Mouse (Mus musculus) MEL (cell line): ENCODE data around the gene Mfsd4a. TPM values are rescaled to one million over a fixed set of nuclear protein-coding genes. Genes with fewer than 3 reads are reported as not detected.

Experiments
- DNase-seq: peaks from one replicate; pipeline ENCODE4 v3.0.0; 2011; ENCODE audit warnings: low read depth, low spot score
- H3K27ac ChIP-seq: 2 replicates; pipeline ENCODE4 v1.5.1; 2012; ENCODE audit warnings: low read depth, mild to moderate bottlenecking, control low read depth, low read length, moderate library complexity; ENCODE audit not compliant: control insufficient read depth
- H3K27me3 ChIP-seq, 2 experiments: fragments of 150-350 bp in 1 of 2; sonication (generic) in 1 of 2; 2 replicates each; pipeline ENCODE4 v1.6.1; 2012; ENCODE audit warnings: low read length in 2 of 2, mild to moderate bottlenecking in 2 of 2, improper control_type of control experiment in 1 of 2, moderate library complexity in 1 of 2; ENCODE audit not compliant: insufficient read depth in 2 of 2, control insufficient read depth in 1 of 2
- H3K36me3 ChIP-seq, 2 experiments: 2 replicates each; pipeline ENCODE4 v1.6.1; 2012 to 2014; ENCODE audit warnings: low read length in 2 of 2, improper control_type of control experiment in 1 of 2, inconsistent platforms in 1 of 2, mild to moderate bottlenecking in 1 of 2; ENCODE audit not compliant: insufficient read depth in 2 of 2, control insufficient read depth in 1 of 2
- H3K4me1 ChIP-seq, 2 experiments: fragments of 150-350 bp in 1 of 2; sonication (generic) in 1 of 2; 2 replicates each; pipeline ENCODE4 v1.6.1; 2012; ENCODE audit warnings: low read length in 2 of 2, improper control_type of control experiment in 1 of 2, mild to moderate bottlenecking in 1 of 2; ENCODE audit not compliant: insufficient read depth in 2 of 2, control insufficient read depth in 1 of 2
- H3K4me3 ChIP-seq, 2 experiments: fragments of 150-350 bp in 1 of 2; sonication (generic) in 1 of 2; 2 replicates each; pipeline ENCODE4 v1.5.1; 2012; ENCODE audit warnings: low read depth in 2 of 2, low read length in 2 of 2, mild to moderate bottlenecking in 2 of 2, moderate library complexity in 2 of 2, control low read depth in 1 of 2, improper control_type of control experiment in 1 of 2; ENCODE audit not compliant: control insufficient read depth in 1 of 2, insufficient read depth in 1 of 2
- H3K79me2 ChIP-seq: 2 replicates; pipeline ENCODE4 v1.6.1; 2012; ENCODE audit warnings: mild to moderate bottlenecking, low read length, moderate library complexity; ENCODE audit not compliant: control insufficient read depth, poor library complexity, insufficient read depth
- H3K9ac ChIP-seq: 2 replicates; pipeline ENCODE4 v1.6.1; 2012; ENCODE audit warnings: low read depth, mild to moderate bottlenecking, control low read depth, low read length, moderate library complexity; ENCODE audit not compliant: control insufficient read depth, poor library complexity, severe bottlenecking
- H3K9me3 ChIP-seq: fragments of 150-350 bp; sonication (generic); replicated peaks from 2 replicates; pipeline ENCODE4 v1.6.1; 2012; ENCODE audit warnings: mild to moderate bottlenecking, low read length, improper control_type of control experiment, moderate library complexity; ENCODE audit not compliant: insufficient read depth
- E2F4 ChIP-seq: IDR thresholded peaks from 2 replicates; pipeline ENCODE4 v1.6.1; 2011; ENCODE audit warnings: low read depth, low read length, improper control_type of control experiment, borderline replicate concordance
- ELF1 ChIP-seq: IDR thresholded peaks from 2 replicates; pipeline ENCODE4 v1.6.1; 2014; ENCODE audit warnings: low read depth, mild to moderate bottlenecking, inconsistent platforms, low read length, improper control_type of control experiment, moderate library complexity
- HCFC1 ChIP-seq: IDR thresholded peaks from 2 replicates; pipeline ENCODE4 v1.6.1; 2012; ENCODE audit warnings: low read depth, mild to moderate bottlenecking, inconsistent platforms, low read length, improper control_type of control experiment, moderate library complexity
- MAFK ChIP-seq: IDR thresholded peaks from 2 replicates; pipeline ENCODE4 v1.6.1; 2011; ENCODE audit warnings: low read depth, mild to moderate bottlenecking, low read length, improper control_type of control experiment, borderline replicate concordance
- MEF2A ChIP-seq: IDR thresholded peaks from 2 replicates; pipeline ENCODE4 v1.6.1; 2014; ENCODE audit warnings: low read depth, mild to moderate bottlenecking, inconsistent platforms, low read length, improper control_type of control experiment; ENCODE audit not compliant: poor library complexity, insufficient replicate concordance, severe bottlenecking; ENCODE audit errors: extremely low read depth
- NRF1 ChIP-seq: IDR thresholded peaks from 2 replicates; pipeline ENCODE4 v1.6.1; 2014; ENCODE audit warnings: low read depth, mild to moderate bottlenecking, inconsistent platforms, low read length, improper control_type of control experiment, moderate library complexity; ENCODE audit not compliant: poor library complexity, insufficient read depth, severe bottlenecking
- RAD21 ChIP-seq: IDR thresholded peaks from 2 replicates; pipeline ENCODE4 v1.6.1; 2011; ENCODE audit warnings: mild to moderate bottlenecking, low read depth, low read length, improper control_type of control experiment
- SMC3 ChIP-seq: IDR thresholded peaks from 2 replicates; pipeline ENCODE4 v1.6.1; 2011; ENCODE audit warnings: low read depth, low read length, improper control_type of control experiment
- TBP ChIP-seq: IDR thresholded peaks from 2 replicates; pipeline ENCODE4 v1.8.0; 2011; ENCODE audit warnings: low read depth, low read length, improper control_type of control experiment
- TCF12 ChIP-seq: IDR thresholded peaks from 2 replicates; pipeline ENCODE4 v1.6.1; 2014; ENCODE audit warnings: low read depth, mild to moderate bottlenecking, inconsistent platforms, low read length, improper control_type of control experiment, moderate library complexity
- USF2 ChIP-seq, 2 experiments: IDR thresholded peaks; 2 replicates each; pipeline ENCODE4 v1.6.1; 2011 to 2012; ENCODE audit warnings: improper control_type of control experiment in 2 of 2, low read length in 2 of 2, borderline replicate concordance in 1 of 2, inconsistent platforms in 1 of 2, low read depth in 1 of 2, mild to moderate bottlenecking in 1 of 2; ENCODE audit not compliant: insufficient read depth in 1 of 2
- ZC3H11A ChIP-seq: IDR thresholded peaks from 2 replicates; pipeline ENCODE4 v1.6.1; 2012; ENCODE audit warnings: low read depth, mild to moderate bottlenecking, inconsistent platforms, low read length, improper control_type of control experiment
- polyA plus RNA-seq, 2 experiments: library from polyadenylated mRNA; stranded (reverse) in 1 of 2; unstranded in 1 of 2; fragments of >175 nt in 1 of 2; fragments of >200 nt in 1 of 2; gene quantifications; 2 replicates each; pipeline versions ENCODE4 v1.2.1 to v1.2.4; 2012; ENCODE audit warnings: low replicate concordance in 2 of 2, low read depth in 1 of 2; ENCODE audit not compliant: insufficient read length in 2 of 2, insufficient read depth in 1 of 2, missing spikeins in 1 of 2
- total RNA-seq: library from RNA; depleted of rRNA; stranded (reverse); fragments of 300-350 nt; gene quantifications from 2 replicates; pipeline ENCODE4 v1.2.3, GENCODE M21; 2012

The Mfsd4a gene
- total and polyA plus RNA-seq, 3 experiments, result 3.6 to 15.5 TPM; not detected in 1

GRCm38 (mm10) chr1:132075576-132075975, 7.7 kb upstream of the Mfsd4a start:
- Histone ChIP-seq H3K27me3 (no peaks in the 10 kb centered on the region), H3K9ac (no peak overlapping the region), H3K4me1 (peaks cover 3 to 7% of the 10 kb centered on the region in 2 experiments), H3K4me3 (no peak overlapping the region), H3K79me2 (no peaks in the 10 kb centered on the region), H3K27ac (no peak overlapping the region), H3K9me3 (no peaks in the 10 kb centered on the region), H3K36me3 (peaks cover 0 to 9% of the 10 kb centered on the region in 2 experiments; a peak in 2 of 4 replicates)
- no peak for DNase-seq
- TF ChIP-seq SMC3 (no peak), ZC3H11A (no peak), ELF1 (no peak), NRF1 (no peak), USF2 (IDR thresholded peaks at IDR 0.05; ENCODE audit: borderline replicate concordance in 1 of 2, insufficient read depth in 1 of 2, low read depth in 1 of 2, low read length in 2 of 2) (no peak), MEF2A (no peak), HCFC1 (no peak), RAD21 (no peak), TBP (no peak)

DNA sequence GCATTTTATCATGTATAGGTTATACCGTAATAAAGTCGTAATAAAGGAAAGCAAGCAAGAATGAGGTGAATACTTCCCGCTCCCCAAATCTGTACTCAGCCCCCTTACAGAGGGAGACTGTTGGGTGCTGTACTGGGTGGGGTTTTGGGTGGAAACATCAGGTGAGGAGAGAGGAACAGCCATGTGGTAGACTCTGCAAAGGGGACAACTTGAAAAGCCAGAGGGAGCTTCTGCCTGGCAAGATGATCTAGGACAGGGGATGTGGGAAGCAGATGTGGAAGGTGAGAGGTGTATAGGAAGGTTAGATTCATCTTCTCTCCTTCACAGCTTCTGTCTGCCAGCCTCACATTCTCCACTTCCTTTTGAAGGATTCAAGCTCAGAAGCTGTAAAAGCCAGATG, 2.8 kb upstream of the Mfsd4a start:
- Histone ChIP-seq H3K9ac (no peak overlapping the region), H3K4me1 (peaks cover 2 to 12% of the 10 kb centered on the region in 2 experiments; a peak in 3 of 4 replicates), H3K9me3 (no peaks in the 10 kb centered on the region), H3K27me3 (peaks cover 9 to 11% of the 10 kb centered on the region in 2 experiments), H3K27ac (no peak overlapping the region), H3K79me2 (no peaks in the 10 kb centered on the region)
- DNase-seq, result no peak
- TF ChIP-seq NRF1 (no peak), HCFC1 (no peak), E2F4 (no peak)
- TF ChIP-seq, all 39 proteins: peak for 0
- peaks cover 0 to 4% of the 10 kb centered on the region in 2 experiments; a peak in 2 of 4 replicates for H3K36me3 ChIP-seq
- H3K4me3 ChIP-seq, result no peak overlapping the region

- peaks cover 0 to 6% of the 10 kb centered on the region in 2 experiments; a peak in 2 of 4 replicates for H3K36me3 ChIP-seq
- TF ChIP-seq RAD21 (no peak), MAFK (no peak), MEF2A (no peak), TCF12 (no peak), USF2 (IDR thresholded peaks at IDR 0.05; ENCODE audit: borderline replicate concordance in 1 of 2, insufficient read depth in 1 of 2, low read depth in 1 of 2, low read length in 2 of 2) (no peak)
- no peak overlapping the region for H3K9ac ChIP-seq
- H3K79me2 ChIP-seq, result no peaks in the 10 kb centered on the region
- no peak for DNase-seq
- H3K27ac ChIP-seq, result no peak overlapping the region
- peaks cover 2 to 19% of the 10 kb centered on the region in 2 experiments; a peak in 3 of 4 replicates for H3K4me1 ChIP-seq
- H3K4me3 ChIP-seq, result no peak overlapping the region
- peaks cover 9 to 11% of the 10 kb centered on the region in 2 experiments for H3K27me3 ChIP-seq
- H3K9me3 ChIP-seq, result no peaks in the 10 kb centered on the region
These were observed 1.6 kb upstream of the Mfsd4a start for GRCm38 (mm10) chr1:132069436-132069835.
